Mouse (Mus musculus) adrenal gland, postnatal 25 days (tissue): Measurements from ENCODE around the gene Krt83. TPM values are rescaled to one million over a fixed set of nuclear protein-coding genes. Genes with fewer than 3 reads are reported as not detected.
A peak's percentile ranks its signal among the peaks of the same experiment; 100 is the strongest.

ENCODE experiments used
- DNase-seq: peaks from one replicate; pipeline ENCODE4 v3.0.0; 2021; ENCODE audit warnings: mixed read lengths
- total RNA-seq: library from RNA; stranded (reverse); gene quantifications from 2 replicates; pipeline ENCODE4 v1.2.3, GENCODE M21; 2021

Krt83 gene
- total RNA-seq, 1 experiment from 2014 or later, result not detected

GRCm38 (mm10) chr15:101472952-101473528 lies 18.3 kb downstream of the Krt83 start, which contains the start of gene Krt86:
Krt86 (plus strand) TSS chr15:101473478.
- DNase-seq, result peak; percentile 67

DNA sequence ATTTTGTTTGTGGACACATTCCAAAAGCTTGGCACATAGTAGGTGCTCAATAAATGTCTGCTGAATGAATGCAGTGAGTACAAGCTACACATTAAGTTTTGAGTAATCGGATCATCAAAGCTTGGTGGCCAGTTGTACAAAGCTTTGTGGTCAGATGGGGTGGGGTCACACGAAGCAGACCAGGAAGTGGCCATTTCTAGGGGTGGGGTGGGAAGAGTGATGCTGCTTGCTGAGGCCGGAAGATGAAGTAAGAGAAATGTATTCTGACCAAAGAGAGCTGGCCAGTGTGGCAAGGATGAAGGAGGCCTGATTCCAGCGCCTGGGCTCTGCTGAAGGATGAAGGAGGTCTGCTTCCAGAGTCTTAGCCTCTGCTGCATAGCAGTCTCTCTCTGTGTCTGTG lies 22.2 kb downstream of the Krt83 start:
- no peak for DNase-seq

DNA sequence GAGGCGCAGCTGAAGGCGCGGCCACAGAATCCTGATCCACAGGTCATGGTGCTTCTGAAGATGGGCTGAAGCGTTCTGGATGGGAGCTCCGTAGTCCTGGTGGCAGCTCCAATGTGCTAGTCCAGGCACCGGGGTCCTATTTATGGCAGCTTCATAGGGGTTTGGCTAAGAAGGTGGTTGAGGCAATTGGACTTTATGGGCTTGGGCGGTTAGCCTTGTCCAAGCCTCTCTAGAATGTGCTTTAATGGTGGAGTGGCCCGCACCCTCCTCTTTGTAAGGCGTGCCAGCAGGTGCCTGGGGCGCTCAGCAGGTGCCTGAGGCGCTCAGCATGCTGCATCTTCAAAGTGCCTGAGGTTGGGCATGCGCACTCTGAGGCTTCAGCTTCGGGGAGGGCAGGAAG lies 27.7 kb downstream of the Krt83 start, which contains the start of gene Krt81:
Gene Krt81 (minus strand): TSS at position 101 of the 400 bp plus-strand sequence.
- no peak for DNase-seq

DNA sequence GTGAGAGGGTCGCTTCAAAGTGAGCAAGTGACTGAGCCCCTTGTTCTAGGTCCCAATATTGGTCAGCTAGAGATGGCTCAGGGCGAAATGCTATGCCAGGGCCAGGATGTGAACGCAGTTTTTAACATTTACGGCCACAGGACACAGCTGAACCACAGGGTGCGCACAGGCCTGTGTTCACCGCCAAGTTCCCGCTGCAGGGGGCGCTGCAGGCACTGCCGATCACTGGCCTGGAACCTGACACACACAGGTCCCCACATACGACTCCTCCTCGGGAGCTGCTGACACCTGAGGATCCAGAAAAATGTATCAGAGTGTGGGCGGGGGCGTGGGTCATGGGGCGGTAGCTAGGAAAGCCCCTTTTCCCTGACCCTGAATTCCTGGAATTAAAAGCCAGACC lies 32.0 kb downstream of the Krt83 start:
- DNase-seq, result no peak

GRCm38 (mm10) chr15:101458361-101458930 lies 32.9 kb downstream of the Krt83 start:
- DNase-seq, result peak; percentile 15

DNA sequence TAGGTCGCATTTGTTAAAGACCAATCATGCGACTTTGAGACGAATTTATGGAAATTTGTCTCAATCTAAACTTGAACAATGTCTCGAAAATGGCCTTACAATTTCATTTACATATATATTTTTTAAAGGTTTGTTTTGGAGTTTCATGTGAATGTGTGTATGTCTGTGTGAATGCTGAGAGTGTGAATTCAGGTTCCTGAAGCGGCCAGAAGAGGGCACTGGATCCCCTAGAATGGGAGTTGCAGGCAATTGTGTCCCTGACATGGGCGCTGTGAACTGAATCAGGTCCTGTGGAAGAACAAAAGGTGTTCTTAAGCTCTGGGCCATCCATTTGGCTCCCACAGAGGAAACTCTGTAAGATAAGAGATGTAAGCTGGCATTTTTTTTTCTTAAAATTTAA lies 35.4 kb downstream of the Krt83 start:
- DNase-seq, result no peak

GRCm38 (mm10) chr15:101455292-101455691 lies 36.0 kb downstream of the Krt83 start:
- DNase-seq, result no peak

DNA sequence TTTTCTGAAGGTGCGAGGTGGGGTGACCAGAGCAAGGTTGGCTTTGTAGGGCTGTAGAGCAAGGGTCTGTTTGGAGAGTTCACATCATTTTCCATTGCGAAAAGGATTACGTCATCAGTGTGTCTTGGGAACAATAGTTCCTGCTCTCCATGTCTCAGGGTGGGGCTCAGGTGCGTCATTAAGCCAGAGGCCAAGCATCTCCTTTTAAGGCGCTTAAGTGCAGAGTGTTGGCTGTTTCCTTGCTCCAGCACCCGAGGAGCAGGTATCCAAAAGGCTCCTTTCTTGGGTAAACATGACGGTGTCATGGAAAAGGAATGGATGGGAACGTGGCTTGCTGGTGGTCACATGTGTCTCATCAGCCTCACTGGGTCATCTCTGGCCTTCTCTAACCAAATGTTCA lies 36.5 kb downstream of the Krt83 start:
- no peak for DNase-seq

DNA sequence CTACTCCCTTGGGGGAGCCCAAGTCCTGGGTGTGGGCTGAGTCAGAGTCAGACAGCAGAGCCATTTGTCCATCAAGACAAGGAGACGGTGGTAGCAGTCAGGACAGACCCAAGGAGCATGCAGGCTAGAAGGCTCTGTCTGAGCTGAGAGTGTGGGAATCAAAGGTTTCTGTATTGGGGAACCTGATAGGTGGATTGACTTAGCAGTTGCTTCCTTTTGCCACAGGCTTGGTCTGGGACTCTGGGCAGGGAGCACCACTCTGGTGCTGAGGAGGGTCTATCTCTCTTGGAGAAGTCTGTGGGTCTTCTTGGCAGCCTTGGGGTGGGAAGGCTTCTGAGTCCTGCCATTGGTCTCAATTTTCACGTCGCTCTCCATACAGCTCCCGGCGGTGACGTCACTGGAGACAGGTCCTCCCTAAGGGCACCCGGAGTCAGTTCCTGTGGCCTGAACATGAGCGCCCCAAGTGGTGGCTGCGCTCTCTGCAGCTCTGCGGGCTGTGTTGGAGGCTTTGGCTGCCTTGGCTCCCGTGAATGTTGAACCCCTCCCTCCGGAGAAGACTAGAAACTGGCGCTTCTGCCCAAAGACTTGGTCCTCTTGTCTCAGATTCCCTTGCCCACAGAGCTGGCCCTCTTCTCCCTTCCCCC lies 38.1 kb downstream of the Krt83 start:
- DNase-seq, result peak; percentile 80

- DNase-seq, result no peak
Observed at GRCm38 (mm10) chr15:101447444-101447843, 43.9 kb downstream of the Krt83 start, which contains the start of gene Krt88. Krt88 (plus strand) TSS chr15:101447744.

GRCm38 (mm10) chr15:101446572-101446971 lies 44.7 kb downstream of the Krt83 start:
- no peak for DNase-seq

- DNase-seq, result no peak
Observed at GRCm38 (mm10) chr15:101440837-101441236, 50.5 kb downstream of the Krt83 start.

DNA sequence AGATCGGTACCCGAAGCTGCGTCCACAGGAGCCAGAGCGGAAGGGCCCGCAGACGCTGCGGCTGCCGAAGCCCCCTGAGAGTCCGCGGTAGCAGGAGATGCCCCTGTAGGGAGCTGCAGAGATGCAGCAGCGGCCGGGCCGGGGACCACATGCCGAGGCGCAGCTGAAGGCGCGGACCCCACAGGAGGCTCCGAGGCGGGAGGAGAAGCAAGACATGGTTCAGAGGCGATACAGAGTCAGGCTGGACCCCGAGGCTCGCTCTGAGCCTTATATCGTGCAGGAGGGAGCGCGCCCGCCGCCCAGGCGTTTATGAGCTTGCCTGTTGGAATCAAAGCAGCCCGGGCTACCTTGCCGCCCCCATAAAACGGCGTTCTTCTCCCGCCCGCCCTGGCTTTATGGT lies 52.8 kb downstream of the Krt83 start, which contains the start of gene Krt87:
Gene Krt87 (minus strand): TSS at position 250 of the 400 bp plus-strand sequence.
- no peak for DNase-seq

DNA sequence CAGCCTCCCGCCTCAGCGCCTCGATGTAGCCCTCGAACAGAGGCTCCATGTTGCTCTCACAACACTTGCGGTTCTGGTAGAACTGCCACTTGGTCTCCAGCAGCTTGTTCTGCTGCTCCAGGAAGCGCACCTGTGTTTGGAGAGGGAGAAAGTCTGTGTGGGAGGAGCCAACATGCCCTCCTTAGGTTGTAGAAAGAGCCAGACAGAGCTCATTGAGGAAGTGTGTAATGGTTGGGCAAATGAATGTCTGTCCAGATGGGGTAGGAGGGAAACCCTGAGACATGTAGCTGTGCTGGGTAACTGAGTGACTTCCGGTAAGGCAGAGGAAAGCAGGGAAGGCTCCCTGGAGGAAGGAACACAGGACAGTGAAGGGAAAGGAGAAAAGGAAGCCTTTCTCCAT lies 54.7 kb downstream of the Krt83 start:
- no peak for DNase-seq

Other genes starting within 250 kb of the Krt83 start
- 98.7 and 131 TPM in 2 replicates for gene Nr4a1, start 237.2 kb downstream of the Krt83 start, total RNA-seq
- gene Atg101, start 207.2 kb downstream of the Krt83 start, total RNA-seq, result 40.6 and 44.5 TPM in 2 replicates
- gene 6030408B16Rik, start 198.3 kb downstream of the Krt83 start, total RNA-seq, result 0.27 TPM in 1 of 2 replicates, not detected in the other
- 1.0 and 1.3 TPM in 2 replicates for gene Krt80, start 121.3 kb downstream of the Krt83 start, total RNA-seq
- gene Krt7, start 80.5 kb downstream of the Krt83 start, total RNA-seq, result 0.67 and 0.76 TPM in 2 replicates
- gene Krt87, start 52.7 kb downstream of the Krt83 start, total RNA-seq, result not detected in 2 replicates
- not detected in 2 replicates for gene Krt88, start 43.8 kb downstream of the Krt83 start, total RNA-seq
- not detected in 2 replicates for gene Krt81, start 27.8 kb downstream of the Krt83 start, total RNA-seq
- not detected in 2 replicates for gene Krt86, start 18.0 kb downstream of the Krt83 start, total RNA-seq
- not detected in 2 replicates for gene Gm49425, start 25.7 kb upstream of the Krt83 start, total RNA-seq
- not detected in 2 replicates for gene Krt84, start 41.3 kb upstream of the Krt83 start, total RNA-seq
- not detected in 2 replicates for gene Krt82, start 59.2 kb upstream of the Krt83 start, total RNA-seq
- not detected in 2 replicates for gene Krt90, start 71.4 kb upstream of the Krt83 start, total RNA-seq
- not detected in 2 replicates for gene Krt75, start 82.4 kb upstream of the Krt83 start, total RNA-seq
- not detected in 2 replicates for gene Gm5414, start 136.7 kb upstream of the Krt83 start, total RNA-seq
- gene Gm5478, start 155.9 kb upstream of the Krt83 start, total RNA-seq, result not detected in 2 replicates
- gene Krt6b, start 188.8 kb upstream of the Krt83 start, total RNA-seq, result not detected in 2 replicates
- gene Krt6a, start 202.8 kb upstream of the Krt83 start, total RNA-seq, result not detected in 2 replicates
- not detected in 2 replicates for gene Krt5, start 221.4 kb upstream of the Krt83 start, total RNA-seq